Mouse (Mus musculus) liver, postnatal 0 days (tissue): ENCODE data around the gene Ankrd55.

ENCODE experiments used
- CTCF ChIP-seq: sonication (generic); IDR thresholded peaks from 2 replicates; pipeline ENCODE4 v1.5.1; 2016; ENCODE audit warnings: antibody characterized with exemption, low read depth
- EP300 ChIP-seq: IDR thresholded peaks from 2 replicates; pipeline ENCODE4 v1.6.1; 2016; ENCODE audit warnings: antibody characterized with exemption, low read depth, mild to moderate bottlenecking

DNA sequence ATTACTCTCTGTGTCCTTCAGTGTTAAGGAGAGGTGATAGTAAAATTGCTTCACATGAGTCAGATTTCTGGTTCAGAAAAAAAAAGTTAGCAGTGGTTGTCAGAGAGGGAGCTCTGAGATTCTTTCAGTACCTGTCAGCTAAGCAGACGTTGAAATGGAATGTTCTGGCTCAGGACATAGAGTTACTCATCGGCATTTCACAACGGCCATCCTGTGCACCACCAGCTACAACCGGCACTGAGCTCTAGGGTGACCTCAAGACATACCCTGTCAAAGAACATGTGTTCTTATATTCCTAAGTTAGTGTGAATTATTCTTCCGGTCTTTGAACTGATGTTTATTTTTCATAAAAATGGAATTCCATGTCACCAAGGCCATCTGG is 55.4 kb downstream of the Ankrd55 start:
- TF ChIP-seq CTCF, result no peak
- peak; percentile 33; the same call in 1 of the 2 replicates for TF ChIP-seq EP300
